Mouse (Mus musculus): Measurements from ENCODE around the gene Tmtc2.

DNA sequence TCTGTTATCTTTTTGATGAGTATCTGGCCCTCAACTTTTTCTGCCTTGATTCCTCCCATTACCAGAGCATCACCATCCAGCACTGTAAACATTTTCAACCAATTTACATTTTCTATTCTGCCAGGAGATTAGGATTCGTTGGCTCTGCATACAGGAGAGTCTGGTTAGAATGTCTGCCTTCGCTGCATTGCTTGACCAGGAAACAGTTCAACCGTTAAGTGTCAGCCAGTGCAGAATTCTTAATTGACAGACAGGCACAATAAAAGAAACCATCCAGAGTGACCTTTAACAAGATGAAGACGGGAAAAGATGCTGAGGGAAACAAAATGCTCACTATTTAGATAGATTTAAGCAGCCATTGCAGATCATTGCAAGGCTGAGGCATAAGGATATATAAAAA lies 87.3 kb downstream of the Tmtc2 start:
- TF ChIP-seq POLR2A (IDR thresholded peaks at IDR 0.05; ENCODE audit: extremely low read depth, insufficient read depth, low read length) (no peak), CTCF (IDR thresholded peaks at IDR 0.05; ENCODE audit: low read depth, low read length) (no peak)
